In genomic region chr9:103504646-103505045, GRCm38 (mm10) we compare ENCODE assay signal across 14 mouse cellular contexts. TPM values are rescaled to one million over a fixed set of nuclear protein-coding genes. Genes with fewer than 3 reads are reported as not detected.
A peak's percentile ranks its signal among the peaks of the same experiment; 100 is the strongest.
DNase-seq lines count a peak whose midpoint lies in the region; ATAC-seq and TF ChIP-seq lines count a peak whose summit lies in the region.
"Had no signal": no experiment of that assay in that cellular context is flagged by ENCODE, and none has a peak within 500 bp of the region (broad histone marks: within the 10 kb centered on the region; RNA-seq: fewer than 3 reads in every experiment).

No protein-coding gene starts in this region.

- peak; percentile 22 to 44 for DNase-seq in frontal cortex, postnatal 36 days (ENCODE audit: low spot score in 2 of 2)
- no peak for DNase-seq in frontal cortex, postnatal 14 days (ENCODE audit: low spot score in 2 of 2)
- DNase-seq in ZHBTc4 (ENCODE audit: low read depth, low spot score), result peak; percentile 49
- no peak for DNase-seq in gastrocnemius, adult 2 months
- DNase-seq in heart, postnatal 4 days, result no peak
- DNase-seq in gastrocnemius, postnatal 10 days, result no peak
- DNase-seq: B cell, adult 2 months; heart, postnatal 14 days; kidney, adult 2 months; right cerebral cortex, postnatal 25 days had no signal

- H3K9me3 ChIP-seq in hindbrain, embryonic 13.5 days, result no peaks in the 10 kb centered on the region
- no peaks in the 10 kb centered on the region for H3K9me3 ChIP-seq in midbrain, embryonic 16.5 days (replicated peaks; ENCODE audit: control insufficient read depth, low read length, poor library complexity, severe bottlenecking)

- peak overlapping the region; percentile 65 for H3K27ac ChIP-seq in hindbrain, embryonic 13.5 days
- H3K27ac ChIP-seq in midbrain, embryonic 16.5 days (ENCODE audit: low read length), result peak overlapping the region; percentile 65
- H3K27ac ChIP-seq in gastrocnemius, adult 2 months, result no peak overlapping the region
- H3K27ac ChIP-seq: liver, embryonic 14.5 days had no signal

- peak; percentile 79 for ATAC-seq in hindbrain, embryonic 13.5 days (ENCODE audit: low FRiP score)
- peak; percentile 87 for ATAC-seq in midbrain, embryonic 16.5 days

- WGBS in hindbrain, embryonic 13.5 days, result 20% methylated on average over 1 of the region's 1 CpGs
- WGBS in midbrain, embryonic 16.5 days, result 22% methylated on average over 1 of the region's 1 CpGs

- H3K4me3 ChIP-seq in hindbrain, embryonic 13.5 days, result no peak overlapping the region
- H3K4me3 ChIP-seq in midbrain, embryonic 16.5 days (ENCODE audit: low read depth, low read length), result no peak overlapping the region
- H3K4me3 ChIP-seq in gastrocnemius, adult 2 months, result no peak overlapping the region
- H3K4me3 ChIP-seq: layer of hippocampus, adult 2 months had no signal

- 0 out of 2 replicates have a peak, but pooled peaks cover 2% of the 10 kb centered on the region for H3K36me3 ChIP-seq in hindbrain, embryonic 13.5 days
- H3K36me3 ChIP-seq in midbrain, embryonic 16.5 days (ENCODE audit: control insufficient read depth, insufficient read depth, low read length), result no peaks in the 10 kb centered on the region

- H3K4me2 ChIP-seq in hindbrain, embryonic 13.5 days, result no peak overlapping the region
- no peak overlapping the region for H3K4me2 ChIP-seq in midbrain, embryonic 16.5 days (ENCODE audit: low read length)

- no peak for TF ChIP-seq CTCF in gastrocnemius, adult 2 months (IDR thresholded peaks at IDR 0.05)

- H3K9ac ChIP-seq in hindbrain, embryonic 13.5 days, result no peak overlapping the region
- H3K9ac ChIP-seq in midbrain, embryonic 16.5 days (ENCODE audit: low read depth, low read length), result no peak overlapping the region
- H3K9ac ChIP-seq: liver, embryonic 14.5 days had no signal

- intact Hi-C loops in gastrocnemius, adult 2 months (cut with DNase I), result no loop called here

- H3K4me1 ChIP-seq in hindbrain, embryonic 13.5 days (replicated peaks), result peaks cover 62% of the 10 kb centered on the region
- H3K4me1 ChIP-seq in midbrain, embryonic 16.5 days (ENCODE audit: control insufficient read depth, insufficient read depth, low read length), result peaks cover 37% of the 10 kb centered on the region

- peaks cover 17% of the 10 kb centered on the region for H3K27me3 ChIP-seq in hindbrain, embryonic 13.5 days
- no peaks in the 10 kb centered on the region for H3K27me3 ChIP-seq in midbrain, embryonic 16.5 days (ENCODE audit: control insufficient read depth, insufficient read depth, low read depth, low read length)

RNA-seq across cellular contexts. Expression of gene Bfsp2, which starts 24.4 kb away (rescaled TPM):
- 3.1 and 4.5 TPM in 2 replicates for polyA plus RNA-seq in hindbrain, embryonic 13.5 days (2015; fragmentation: Nextera tagmentation; extraction: Ambion mirVana)
- polyA plus RNA-seq in midbrain, embryonic 16.5 days (2015; fragmentation: Nextera tagmentation; extraction: Ambion mirVana), result 2.2 and 2.8 TPM in 2 replicates
- total RNA-seq in gastrocnemius, adult 2 months (2021), result under 1 TPM in 1 of 2 experiments, not detected in 1; 0.42 TPM
- under 1 TPM; 0.38 to 0.88 TPM for total RNA-seq in heart, postnatal 4 days (2021)
- 1 to 10 TPM in 1 of 2 experiments, under 1 TPM in 1; 0.72 to 1.1 TPM for total RNA-seq in gastrocnemius, postnatal 10 days (2021)

Comparison
In these comparisons a context has a peak if more than half of its experiments do, and no peak if none do; other contexts are left out.
1. DNase-seq: peak in frontal cortex, postnatal 36 days (2 of 2) and ZHBTc4 (single experiment); none in frontal cortex, postnatal 14 days (0 of 2), gastrocnemius, adult 2 months (single experiment), heart, postnatal 4 days (single experiment) and gastrocnemius, postnatal 10 days (single experiment).